16 mouse cellular contexts compared by ENCODE assay signal in genomic region chr6:128111784-128112183, GRCm38 (mm10). TPM values are rescaled to one million over a fixed set of nuclear protein-coding genes. Genes with fewer than 3 reads are reported as not detected.
DNase-seq lines count a peak whose midpoint lies in the region; ATAC-seq lines count a peak whose summit lies in the region.
"Had no signal": no experiment of that assay in that cellular context is flagged by ENCODE, and none has a peak within 500 bp of the region (broad histone marks: within the 10 kb centered on the region; RNA-seq: fewer than 3 reads in every experiment).

No protein-coding gene starts in this region.

- H3K4me2 ChIP-seq in kidney, embryonic 15.5 days, result no peak overlapping the region
- no peak overlapping the region for H3K4me2 ChIP-seq in neural tube, embryonic 13.5 days
- H3K4me2 ChIP-seq in neural tube, embryonic 15.5 days, result no peak overlapping the region
- H3K4me2 ChIP-seq: hindbrain, embryonic 15.5 days; lung, embryonic 15.5 days; neural tube, embryonic 12.5 days had no signal

- peak overlapping the region; percentile 77 for H3K27ac ChIP-seq in heart, embryonic 10.5 days
- H3K27ac ChIP-seq in kidney, embryonic 15.5 days, result peak overlapping the region; percentile 81
- peak overlapping the region; percentile 28; the same call in 1 of the 2 replicates for H3K27ac ChIP-seq in neural tube, embryonic 13.5 days (replicated peaks)
- no peak overlapping the region for H3K27ac ChIP-seq in neural tube, embryonic 15.5 days (replicated peaks)
- H3K27ac ChIP-seq: hindbrain, embryonic 15.5 days; lung, embryonic 15.5 days; neural tube, embryonic 12.5 days had no signal

- ATAC-seq in kidney, embryonic 15.5 days (replicated peaks; ENCODE audit: low FRiP score), result peak; percentile 50
- no peak for ATAC-seq in neural tube, embryonic 13.5 days (ENCODE audit: low read depth)
- ATAC-seq in neural tube, embryonic 15.5 days (ENCODE audit: low FRiP score), result no peak

- H3K4me1 ChIP-seq in heart, embryonic 10.5 days, result peaks cover 68% of the 10 kb centered on the region
- H3K4me1 ChIP-seq in kidney, embryonic 15.5 days, result peaks cover 64% of the 10 kb centered on the region
- peaks cover 62% of the 10 kb centered on the region for H3K4me1 ChIP-seq in neural tube, embryonic 13.5 days (replicated peaks)
- H3K4me1 ChIP-seq in neural tube, embryonic 15.5 days, result peaks cover 33% of the 10 kb centered on the region

- H3K9me3 ChIP-seq in heart, embryonic 10.5 days, result no peaks in the 10 kb centered on the region
- no peaks in the 10 kb centered on the region for H3K9me3 ChIP-seq in kidney, embryonic 15.5 days (replicated peaks)
- no peaks in the 10 kb centered on the region for H3K9me3 ChIP-seq in neural tube, embryonic 13.5 days
- H3K9me3 ChIP-seq in neural tube, embryonic 15.5 days (replicated peaks), result no peaks in the 10 kb centered on the region
- H3K9me3 ChIP-seq: hindbrain, embryonic 15.5 days; lung, embryonic 15.5 days; megakaryocyte, embryonic 14.5 days; neural tube, embryonic 12.5 days had no signal

- H3K4me3 ChIP-seq in heart, embryonic 10.5 days, result no peak overlapping the region
- no peak overlapping the region for H3K4me3 ChIP-seq in kidney, embryonic 15.5 days (replicated peaks)
- H3K4me3 ChIP-seq in neural tube, embryonic 13.5 days, result no peak overlapping the region
- no peak overlapping the region for H3K4me3 ChIP-seq in neural tube, embryonic 15.5 days (replicated peaks)
- H3K4me3 ChIP-seq: erythroblast, embryonic 14.5 days; hindbrain, embryonic 15.5 days; lung, embryonic 15.5 days; megakaryocyte, embryonic 14.5 days; neural tube, embryonic 12.5 days had no signal

- DNase-seq in heart, embryonic 10.5 days (ENCODE audit: low spot score), result no peak
- DNase-seq in heart, adult 9 months (ENCODE audit: low spot score in 2 of 2), result no peak
- DNase-seq in kidney, postnatal 14 days, result no peak
- no peak for DNase-seq in urinary bladder, postnatal 10 days (ENCODE audit: low spot score)
- no peak for DNase-seq in natural killer cell, adult 2 months (ENCODE audit: low spot score in 2 of 2)
- DNase-seq: cerebellum, adult 11-12 months; liver; spleen, adult 18-20 months had no signal

- H3K27me3 ChIP-seq in heart, embryonic 10.5 days (ENCODE audit: insufficient read depth, poor library complexity, severe bottlenecking), result no peaks in the 10 kb centered on the region
- no peaks in the 10 kb centered on the region for H3K27me3 ChIP-seq in kidney, embryonic 15.5 days
- H3K27me3 ChIP-seq in neural tube, embryonic 13.5 days, result no peaks in the 10 kb centered on the region
- H3K27me3 ChIP-seq in neural tube, embryonic 15.5 days (replicated peaks), result no peaks in the 10 kb centered on the region
- H3K27me3 ChIP-seq: hindbrain, embryonic 15.5 days; lung, embryonic 15.5 days; neural tube, embryonic 12.5 days had no signal

- H3K9ac ChIP-seq in kidney, embryonic 15.5 days, result no peak overlapping the region
- H3K9ac ChIP-seq in neural tube, embryonic 13.5 days, result no peak overlapping the region
- H3K9ac ChIP-seq in neural tube, embryonic 15.5 days (replicated peaks), result no peak overlapping the region
- H3K9ac ChIP-seq: hindbrain, embryonic 15.5 days; lung, embryonic 15.5 days; neural tube, embryonic 12.5 days had no signal

- 0 out of 2 replicates have a peak, but pooled peaks cover 8% of the 10 kb centered on the region for H3K36me3 ChIP-seq in heart, embryonic 10.5 days
- H3K36me3 ChIP-seq in kidney, embryonic 15.5 days, result 0 out of 2 replicates have a peak, but pooled peaks cover 7% of the 10 kb centered on the region
- H3K36me3 ChIP-seq in neural tube, embryonic 13.5 days, result no peaks in the 10 kb centered on the region
- H3K36me3 ChIP-seq in neural tube, embryonic 15.5 days, result no peaks in the 10 kb centered on the region
- H3K36me3 ChIP-seq: hindbrain, embryonic 15.5 days; lung, embryonic 15.5 days; neural tube, embryonic 12.5 days had no signal

- WGBS in heart, embryonic 10.5 days, result 49% methylated on average over 7 of the region's 7 CpGs
- WGBS in kidney, embryonic 15.5 days, result 36% methylated on average over 7 of the region's 7 CpGs
- 58% methylated on average over 7 of the region's 7 CpGs for WGBS in neural tube, embryonic 13.5 days
- 53% methylated on average over 7 of the region's 7 CpGs for WGBS in neural tube, embryonic 15.5 days

RNA-seq across cellular contexts. Expression of gene Tspan9, which starts 31.6 kb away (rescaled TPM):
- polyA plus RNA-seq in heart, embryonic 10.5 days (2016; fragmentation: Nextera tagmentation; extraction: Ambion mirVana), result 111 and 177 TPM in 2 replicates
- polyA plus RNA-seq in kidney, embryonic 15.5 days (2015; fragmentation: Nextera tagmentation; extraction: Ambion mirVana), result 115 and 121 TPM in 2 replicates
- 38.5 and 43.5 TPM in 2 replicates for polyA plus RNA-seq in neural tube, embryonic 13.5 days (2015; fragmentation: Nextera tagmentation; extraction: Ambion mirVana)
- 48.3 and 63.2 TPM in 2 replicates for polyA plus RNA-seq in neural tube, embryonic 15.5 days (2015; fragmentation: Nextera tagmentation; extraction: Ambion mirVana)
